Mouse (Mus musculus): ENCODE measurements around the gene Sfn.

Sfn gene

DNA sequence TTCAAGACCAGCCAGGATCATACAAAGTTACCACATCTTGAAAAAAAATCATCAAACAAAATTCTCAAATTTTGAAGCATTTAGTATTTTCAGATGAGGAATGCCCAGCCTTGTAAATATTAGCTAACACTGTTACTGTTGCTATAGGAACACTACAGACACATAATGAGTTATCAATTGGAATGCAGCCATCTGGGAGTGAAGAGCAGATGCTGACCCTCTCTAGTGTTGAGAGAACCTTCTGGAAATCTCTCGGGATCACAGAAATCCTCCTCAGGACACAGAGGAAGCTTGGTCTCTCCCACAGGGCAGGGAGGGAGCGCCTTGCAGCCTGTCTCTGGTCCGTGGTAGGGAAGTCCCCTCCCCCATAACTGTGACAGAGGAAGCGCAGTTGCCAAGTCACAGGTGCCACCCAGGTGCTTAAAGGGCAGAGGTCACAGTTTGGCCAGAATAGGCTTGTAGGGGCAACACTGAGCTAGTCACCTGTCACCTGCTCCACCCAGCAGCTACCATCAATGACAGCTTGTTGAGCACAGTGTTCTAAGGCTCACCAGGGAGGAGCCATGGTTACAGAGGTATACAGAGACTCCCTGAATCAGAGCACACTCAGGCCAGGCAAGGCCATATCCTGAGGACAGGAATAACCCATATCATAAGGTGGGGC lies 17.6 kb upstream of the Sfn start:
- no peak for DNase-seq (ENCODE audit: low spot score)

DNA sequence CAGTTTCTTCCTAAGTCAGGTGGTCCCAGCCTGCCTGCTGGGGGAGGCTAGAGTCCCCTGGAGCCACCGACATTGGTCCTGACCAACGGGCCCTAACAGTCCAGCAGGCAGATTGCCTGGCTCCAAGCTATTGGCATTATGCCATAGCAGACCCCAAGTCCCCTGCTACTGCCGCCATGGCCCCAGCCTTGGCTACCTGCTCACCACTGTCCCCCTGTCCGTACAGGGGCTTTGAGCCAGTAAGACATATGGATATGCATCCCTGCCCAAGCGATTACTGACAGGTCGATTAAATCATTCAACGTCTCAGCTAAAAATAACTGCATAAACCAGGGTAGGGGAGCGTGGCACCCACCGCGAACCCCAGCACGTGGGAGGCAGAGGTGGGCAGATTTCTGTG lies 16.0 kb upstream of the Sfn start:
- no peak for DNase-seq (ENCODE audit: low spot score)

DNA sequence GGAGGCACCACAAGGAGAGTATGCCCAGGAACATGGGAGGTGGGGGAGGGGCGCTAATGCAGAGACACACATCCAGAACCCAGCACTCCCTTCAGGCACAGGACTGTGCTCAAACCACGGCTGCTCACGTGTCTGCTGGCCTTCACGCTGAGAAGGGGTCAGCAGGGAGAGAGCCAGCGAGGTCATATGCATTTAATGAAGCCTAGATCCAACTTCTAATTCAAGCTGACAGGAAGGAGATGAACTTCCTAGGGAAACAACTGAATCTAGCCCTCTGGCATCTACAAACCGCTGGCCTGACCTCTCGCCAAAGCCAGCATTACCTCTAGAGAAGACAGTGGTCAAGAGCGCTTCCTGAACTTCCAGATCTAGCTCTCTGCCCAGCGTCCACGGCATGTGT lies 13.4 kb upstream of the Sfn start:
- no peak for DNase-seq (ENCODE audit: low spot score)

DNA sequence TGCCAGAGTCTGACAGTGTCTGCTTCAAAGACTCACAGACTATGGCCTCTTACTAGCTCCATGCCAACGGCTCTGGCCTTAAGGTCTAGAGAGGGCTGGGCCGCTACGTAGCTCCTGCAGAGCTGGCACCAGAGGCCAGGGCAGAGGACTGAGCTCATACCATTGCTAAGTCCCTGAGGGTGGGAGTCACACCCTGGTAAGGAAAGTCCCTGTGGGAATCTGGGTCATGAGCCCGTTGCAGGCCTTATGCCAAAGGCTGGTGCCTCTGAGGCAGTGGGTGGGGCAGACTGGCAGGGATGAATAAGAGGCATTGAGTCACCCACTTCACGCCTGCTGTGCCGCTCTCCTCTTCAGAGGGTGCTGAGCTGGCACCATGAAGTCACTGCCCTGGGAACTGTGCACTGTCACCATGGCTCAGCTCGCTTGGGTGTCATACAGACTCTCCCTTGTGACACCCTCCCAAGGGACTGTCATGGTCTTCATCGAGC lies 12.3 kb upstream of the Sfn start:
- DNase-seq (ENCODE audit: low spot score) = peak; percentile 70

DNA sequence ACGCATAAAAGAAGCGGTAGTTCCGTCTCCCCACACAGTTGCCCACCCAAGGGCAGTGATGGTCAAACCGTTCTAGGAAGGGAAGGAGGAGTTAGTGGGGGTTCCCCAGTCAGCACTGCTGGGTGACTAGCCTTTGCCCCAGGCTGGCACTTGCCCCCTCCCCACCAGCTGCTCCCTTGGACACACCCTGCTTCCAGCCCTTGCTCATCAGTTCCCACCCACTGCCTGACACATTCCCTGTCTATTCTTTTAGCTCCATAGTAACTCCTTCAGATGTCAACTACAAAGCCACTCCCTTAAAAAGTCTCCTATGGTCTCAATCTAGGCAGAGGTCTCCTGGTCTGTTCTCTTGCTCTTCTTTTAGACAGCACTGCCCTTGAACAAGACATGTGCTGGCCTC lies 11.9 kb upstream of the Sfn start:
- no peak for DNase-seq (ENCODE audit: low spot score)

DNA sequence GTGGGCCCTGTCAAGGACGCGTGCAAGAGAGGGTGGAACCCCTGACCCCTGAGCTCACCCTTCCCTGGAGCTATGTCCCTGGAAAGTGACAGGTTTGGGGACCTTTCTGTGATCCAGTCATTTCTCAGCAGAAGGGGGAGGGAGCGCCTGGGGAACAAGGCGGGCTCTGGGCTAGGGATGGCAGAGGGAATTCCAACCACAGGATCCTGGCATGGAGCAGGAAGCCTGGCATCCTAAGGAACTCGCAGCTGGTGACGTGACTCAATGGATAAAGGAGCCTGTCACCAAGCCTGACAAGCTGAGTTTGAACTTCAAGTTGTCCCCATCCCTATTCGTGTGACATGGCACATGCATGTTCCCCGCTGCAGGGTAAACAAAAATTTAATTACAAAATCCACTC lies 11.1 kb upstream of the Sfn start:
- DNase-seq (ENCODE audit: low spot score) = no peak

DNA sequence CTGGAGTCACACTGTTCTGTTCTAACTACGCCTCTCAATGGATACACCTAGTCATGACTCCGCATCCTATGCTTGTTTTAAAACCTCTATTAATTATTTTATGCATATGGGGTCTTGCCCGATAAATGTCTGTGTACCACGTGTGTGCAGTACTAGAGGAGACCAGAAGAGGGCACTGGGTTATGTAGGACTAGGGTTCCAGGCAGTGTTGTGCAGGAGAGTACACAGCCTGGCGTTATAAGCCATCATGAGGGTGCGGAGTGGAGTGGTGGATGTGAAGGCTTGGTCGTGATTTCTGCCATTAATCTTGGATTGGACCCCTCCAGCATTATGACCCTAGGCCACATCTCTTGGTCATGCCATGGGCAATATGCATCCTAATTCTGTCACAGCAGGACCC lies 10.4 kb upstream of the Sfn start:
- DNase-seq (ENCODE audit: low spot score) = no peak

DNA sequence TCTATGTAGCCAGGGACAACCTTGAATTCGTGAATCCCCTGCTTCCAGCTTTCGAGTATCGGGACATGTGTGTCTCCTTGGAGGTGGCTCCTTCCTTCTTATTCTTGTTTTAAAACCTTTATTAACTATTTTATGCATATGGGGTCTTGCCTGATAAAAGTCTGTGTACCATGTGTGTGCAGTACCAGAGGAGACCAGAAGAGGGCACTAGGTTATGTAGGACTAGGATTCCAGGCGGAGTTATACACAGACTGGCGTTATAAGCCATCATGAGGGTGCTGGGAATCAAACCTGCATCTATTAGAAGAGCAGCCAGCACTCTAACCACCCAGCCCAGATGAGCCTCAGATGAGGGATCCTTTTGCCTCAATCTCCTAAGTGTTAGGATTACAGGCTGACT lies 9.8 kb upstream of the Sfn start:
- DNase-seq (ENCODE audit: low spot score) = no peak

DNA sequence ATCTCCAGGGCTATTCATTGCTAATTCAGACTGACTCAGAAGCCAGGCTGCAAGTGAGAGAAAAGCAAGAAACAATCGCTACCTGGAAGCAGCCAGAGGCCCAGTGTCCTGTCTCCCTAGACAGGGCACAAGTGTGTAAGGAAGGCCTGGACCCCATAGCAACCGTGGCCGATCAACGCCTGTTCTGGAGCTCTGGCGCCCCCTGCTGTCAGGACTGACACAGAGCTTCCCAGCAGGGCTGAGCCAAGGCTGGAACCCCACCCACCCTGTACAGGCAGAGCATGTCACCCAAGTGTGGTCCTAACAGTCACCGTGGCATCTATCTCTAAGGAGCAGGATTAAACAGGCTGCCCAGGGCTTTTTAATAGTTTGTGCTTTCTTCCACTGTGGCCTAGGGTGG lies 7.8 kb upstream of the Sfn start:
- DNase-seq (ENCODE audit: low spot score) = peak; percentile 75

DNA sequence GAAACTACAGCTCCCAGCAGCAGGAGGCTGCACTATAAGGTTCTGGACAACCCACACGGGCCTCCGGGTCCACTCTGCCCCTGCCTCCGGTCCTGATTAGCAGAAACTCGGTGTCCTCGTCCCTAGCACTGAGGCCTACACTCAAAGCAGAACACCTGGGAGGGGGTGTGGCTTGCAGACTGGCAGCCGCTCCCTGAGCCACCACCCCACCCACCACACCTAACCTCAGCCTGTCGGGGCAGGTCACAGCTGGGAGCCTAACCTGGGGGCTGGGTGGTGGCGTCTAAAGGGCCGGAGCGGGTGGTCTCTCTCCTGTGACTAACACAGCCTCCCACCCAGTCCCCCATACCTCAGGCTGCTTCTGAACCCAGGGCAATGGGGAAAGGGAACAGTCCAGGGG lies 5.3 kb upstream of the Sfn start:
- DNase-seq (ENCODE audit: low spot score) = no peak

DNA sequence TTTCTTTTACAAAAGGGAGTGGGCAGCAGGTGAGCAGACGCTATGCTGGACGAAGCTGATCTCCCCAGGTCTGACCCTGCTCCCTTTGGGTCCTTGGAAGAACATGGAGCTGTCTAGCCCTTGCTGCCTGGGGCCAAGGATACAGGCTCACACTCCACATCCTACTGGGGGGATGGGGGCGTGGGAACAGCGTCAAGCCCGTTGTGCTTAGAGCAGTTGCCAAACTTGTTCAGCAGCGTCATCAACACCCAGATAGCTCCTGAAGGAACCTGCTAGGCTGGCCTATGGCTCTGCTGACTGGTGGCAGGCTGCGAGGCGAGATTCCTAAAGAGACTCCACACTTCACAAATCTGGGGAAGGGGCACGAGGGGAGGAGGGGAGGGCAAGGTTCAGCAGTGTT lies 3.4 kb upstream of the Sfn start:
- no peak for DNase-seq (ENCODE audit: low spot score)

DNA sequence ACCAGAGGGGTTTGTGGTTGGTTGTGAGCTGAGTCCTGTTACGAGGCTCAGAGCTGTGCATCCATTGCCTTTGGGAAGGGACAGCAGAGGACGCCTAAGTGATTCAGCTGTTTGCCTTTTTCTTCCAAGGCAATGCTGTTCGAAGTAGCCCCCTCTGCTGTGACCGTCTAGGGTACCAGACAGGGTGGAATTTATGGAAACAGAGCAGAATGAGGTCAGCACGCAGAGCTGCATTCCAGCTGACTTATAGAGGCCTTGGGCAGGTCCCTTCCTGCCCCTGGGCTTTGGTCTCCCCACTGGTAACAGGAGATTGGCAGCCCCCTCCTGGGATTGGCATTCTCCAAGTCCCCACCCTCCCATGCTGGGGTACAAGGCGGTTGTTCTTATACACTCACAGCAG lies 2.9 kb upstream of the Sfn start:
- no peak for DNase-seq (ENCODE audit: low spot score)

DNA sequence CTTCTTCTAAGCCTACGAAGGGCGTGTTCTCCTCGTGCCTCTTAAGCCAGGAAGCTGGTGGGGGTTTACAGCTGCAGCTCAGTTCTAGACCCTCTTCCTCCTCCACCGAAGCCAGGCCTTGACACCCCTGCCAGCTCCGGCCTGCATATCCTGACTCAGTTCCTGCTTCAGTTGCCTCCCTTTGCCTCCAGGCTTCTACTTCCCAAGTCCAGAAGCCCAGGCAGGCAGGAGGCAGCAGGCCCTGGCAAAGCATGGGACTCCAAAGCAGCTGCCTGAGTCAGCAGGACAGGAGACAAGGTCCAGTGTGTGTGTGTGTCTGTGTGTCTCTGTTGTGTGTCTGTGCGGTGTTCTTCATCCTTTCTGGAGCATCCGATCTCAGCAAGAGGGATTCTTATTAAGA lies 2.2 kb upstream of the Sfn start:
- DNase-seq (ENCODE audit: low spot score) = no peak

DNA sequence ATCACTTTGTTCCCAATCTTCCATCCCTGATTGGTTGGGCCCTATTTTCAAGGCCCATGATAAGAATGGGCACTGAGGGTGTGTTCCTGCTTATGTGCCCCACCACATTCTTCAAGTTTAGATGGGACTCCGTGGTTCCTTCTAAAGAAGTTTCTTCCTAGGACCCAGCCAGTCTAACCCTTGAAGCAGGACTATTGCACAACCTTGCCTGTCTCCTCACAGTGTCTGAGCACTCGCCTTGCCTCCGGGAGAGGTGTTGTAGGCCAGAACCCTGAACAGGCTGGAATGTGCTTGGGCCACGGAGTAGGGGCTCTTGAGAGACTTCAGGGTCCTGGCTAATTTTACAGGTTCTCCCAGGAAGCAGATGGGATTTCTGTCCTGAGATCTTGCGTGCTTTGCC lies 1.1 kb upstream of the Sfn start:
- no peak for DNase-seq (ENCODE audit: low spot score)

DNA sequence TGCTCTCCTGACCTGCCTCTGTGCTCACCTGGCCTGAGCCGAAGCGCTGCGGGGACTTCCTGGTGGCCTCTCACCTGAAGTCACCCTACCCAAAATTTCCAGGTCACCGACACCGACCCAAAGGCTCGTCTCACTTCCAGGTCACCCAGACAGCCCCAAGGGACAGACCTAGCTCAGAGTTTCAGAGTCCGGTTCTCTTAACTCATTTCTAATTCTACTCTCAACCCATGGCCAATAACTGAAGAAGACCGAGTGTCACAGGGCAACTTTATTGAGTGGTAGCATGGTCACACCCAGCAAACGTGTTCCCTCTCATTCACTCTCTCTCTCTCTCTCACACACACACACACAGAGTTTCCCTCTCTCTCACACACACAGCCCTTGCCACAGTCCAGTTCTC lies 1.7 kb downstream of the Sfn start:
- no peak for DNase-seq (ENCODE audit: low spot score)

DNA sequence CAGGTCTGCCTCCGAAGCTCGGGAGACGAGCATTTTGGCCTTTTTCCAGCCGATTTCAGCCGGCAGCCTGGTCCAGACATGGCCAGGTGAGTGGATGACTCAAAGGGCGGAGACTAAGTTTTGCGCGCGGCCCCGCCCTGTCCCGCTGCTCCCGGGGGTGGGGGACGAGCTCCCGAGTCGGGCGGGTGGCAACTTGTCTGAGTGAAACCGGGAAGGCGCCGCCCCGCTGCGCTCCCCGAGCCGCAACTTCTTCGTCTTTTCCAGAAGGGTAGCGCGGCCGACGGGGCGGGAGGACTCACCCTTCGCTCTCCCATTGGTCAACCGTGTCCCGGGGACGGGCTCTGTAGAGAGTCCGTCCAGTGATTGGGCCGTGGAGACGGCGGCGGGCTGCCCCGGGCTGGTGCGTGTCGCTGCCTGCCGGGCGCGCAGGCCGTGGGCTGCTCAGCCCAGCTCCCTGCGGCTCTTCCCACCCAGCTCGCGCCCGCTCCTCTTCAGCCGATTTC lies 2.3 kb downstream of the Sfn start:
- peak; percentile 74 for DNase-seq (ENCODE audit: low spot score)

DNA sequence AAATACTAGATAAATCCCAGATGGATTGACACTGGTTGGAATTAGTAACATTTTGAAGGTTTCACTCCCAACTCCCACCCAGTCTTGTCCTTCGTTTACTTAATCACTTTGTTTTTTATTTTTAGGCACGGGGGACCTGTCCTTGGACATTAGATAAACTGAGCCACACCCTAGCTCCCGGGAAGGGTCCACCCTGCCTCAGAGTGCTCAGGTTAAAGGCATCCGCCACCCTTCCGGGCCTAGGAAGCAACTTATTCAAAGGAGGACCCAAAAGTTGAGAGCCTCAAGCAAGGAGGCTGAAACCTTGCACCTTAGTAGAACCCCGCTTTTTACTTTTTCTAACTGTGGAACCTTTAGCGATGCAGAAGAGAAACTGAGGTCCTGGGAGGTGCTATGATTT lies 2.9 kb downstream of the Sfn start:
- no peak for DNase-seq (ENCODE audit: low spot score)

DNA sequence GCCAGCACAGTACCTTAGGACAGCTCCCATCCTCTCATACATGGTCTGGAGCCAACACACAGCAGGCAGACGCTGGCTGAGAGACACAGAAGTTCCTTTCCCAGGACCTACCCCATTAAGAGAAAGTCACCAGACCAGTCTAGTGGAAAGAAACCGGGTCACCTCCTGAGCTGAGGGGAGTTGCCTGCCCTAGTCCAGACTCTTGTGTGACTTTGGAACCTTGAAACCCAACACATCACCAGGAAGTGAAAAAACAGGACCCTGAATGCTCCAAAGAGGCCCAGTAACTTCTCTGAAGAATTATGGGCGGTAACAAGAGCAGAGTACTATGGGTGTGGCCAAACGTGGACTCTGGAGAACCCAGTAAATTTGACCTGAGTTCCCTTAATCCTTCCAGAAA lies 3.4 kb downstream of the Sfn start:
- no peak for DNase-seq (ENCODE audit: low spot score)

DNA sequence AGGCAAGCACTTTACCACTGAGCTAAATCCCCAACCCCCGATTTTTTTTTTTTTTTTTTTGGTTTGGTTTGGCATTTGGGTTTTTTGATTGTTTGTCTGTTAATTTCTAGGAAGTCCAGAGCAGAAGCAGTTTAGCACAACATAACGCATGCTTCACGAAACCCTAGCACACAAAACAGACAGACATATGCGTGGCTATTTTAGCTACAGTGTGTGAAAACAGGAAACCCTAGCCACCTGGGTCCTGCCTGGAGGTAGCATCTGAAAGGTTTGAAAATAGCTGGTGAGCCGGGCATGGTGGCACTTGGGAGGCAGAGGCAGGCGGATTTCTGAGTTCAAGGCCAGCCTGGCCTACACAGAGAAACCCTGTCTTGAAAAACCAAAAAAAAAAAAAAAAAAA lies 5.9 kb downstream of the Sfn start:
- no peak for DNase-seq (ENCODE audit: low spot score)

DNA sequence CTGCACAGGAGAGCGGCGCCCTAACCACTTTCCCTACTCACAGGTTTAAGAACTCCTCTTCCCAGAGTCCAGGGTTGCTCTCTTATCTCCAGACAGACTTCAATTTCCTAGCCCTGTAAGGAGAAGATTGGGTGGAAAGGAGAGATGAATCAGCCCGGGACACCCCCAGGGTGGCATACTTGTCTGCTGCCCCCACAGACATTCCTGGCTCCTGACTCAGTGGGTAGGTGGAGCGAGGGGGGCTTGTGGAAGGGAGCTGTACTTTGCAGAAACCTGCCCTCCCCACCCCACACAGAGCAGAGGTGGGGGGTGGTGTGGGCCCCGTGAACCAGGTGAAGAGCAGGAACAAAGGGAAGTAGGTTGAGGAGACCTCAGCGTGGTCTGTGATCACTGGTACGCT lies 6.4 kb downstream of the Sfn start:
- DNase-seq (ENCODE audit: low spot score) = no peak

DNA sequence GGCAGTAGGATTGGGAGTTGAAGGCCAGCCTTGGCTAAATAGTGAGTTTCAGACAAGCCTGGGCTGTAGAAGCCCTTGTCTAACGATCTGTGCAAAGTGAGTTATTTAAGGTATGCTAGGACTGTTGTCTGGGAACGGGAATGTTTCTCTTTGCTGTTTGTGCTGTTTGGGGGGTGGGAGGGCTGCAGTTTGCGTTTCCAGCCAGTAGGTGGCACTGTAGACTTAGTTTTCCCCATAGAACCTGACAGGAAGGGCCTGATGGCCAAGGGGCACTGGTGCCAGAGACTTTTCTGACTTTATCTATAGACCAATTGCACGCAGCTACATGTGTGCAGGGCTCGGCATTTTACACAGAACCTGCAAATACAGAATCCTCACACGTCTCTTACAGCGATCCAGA lies 9.4 kb downstream of the Sfn start:
- DNase-seq (ENCODE audit: low spot score) = peak; percentile 62

DNA sequence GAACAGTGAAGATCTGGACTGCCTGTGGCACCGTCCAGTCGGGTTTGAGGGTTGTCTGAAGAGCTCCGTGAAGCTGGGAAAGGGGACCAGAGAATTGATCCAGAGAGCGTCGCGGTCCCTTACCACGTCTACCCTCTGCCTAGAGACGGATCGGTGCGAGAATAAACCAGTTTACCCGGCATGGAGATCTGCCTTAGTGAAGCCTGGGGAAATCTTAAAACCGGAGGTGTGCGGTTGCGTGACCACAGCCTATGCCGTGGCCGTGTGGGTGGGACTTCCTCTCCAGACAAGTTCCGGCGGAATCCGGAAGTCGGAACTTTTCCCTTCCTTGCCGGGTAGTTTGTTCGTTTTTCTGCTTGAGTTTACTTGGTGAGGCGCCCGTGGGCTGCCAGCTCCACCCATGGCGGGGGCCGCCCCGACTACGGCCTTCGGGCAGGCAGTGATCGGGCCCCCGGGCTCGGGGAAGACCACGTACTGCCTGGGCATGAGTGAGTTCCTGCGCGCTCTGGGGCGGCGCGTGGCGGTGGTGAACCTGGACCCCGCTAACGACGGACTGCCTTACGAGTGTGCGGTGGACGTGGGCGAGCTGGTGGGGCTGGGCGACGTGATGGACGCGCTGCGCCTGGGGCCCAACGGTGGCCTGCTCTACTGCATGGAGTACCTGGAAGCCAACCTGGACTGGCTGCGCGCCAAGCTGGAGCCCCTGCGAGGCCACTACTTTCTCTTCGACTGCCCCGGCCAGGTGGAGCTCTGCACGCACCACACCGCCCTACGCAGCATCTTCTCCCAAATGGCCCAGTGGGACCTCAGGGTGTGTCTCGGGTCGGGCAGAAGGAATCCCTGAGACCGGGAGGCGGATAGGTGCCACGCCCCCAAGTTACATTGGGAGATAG lies 17.7 kb downstream of the Sfn start, which contains the start of gene Gpn2:
TSS of gene Gpn2 (plus strand) at position 304 of the 893 bp plus-strand sequence.
- peak; percentile 83 for DNase-seq (ENCODE audit: low spot score)

DNA sequence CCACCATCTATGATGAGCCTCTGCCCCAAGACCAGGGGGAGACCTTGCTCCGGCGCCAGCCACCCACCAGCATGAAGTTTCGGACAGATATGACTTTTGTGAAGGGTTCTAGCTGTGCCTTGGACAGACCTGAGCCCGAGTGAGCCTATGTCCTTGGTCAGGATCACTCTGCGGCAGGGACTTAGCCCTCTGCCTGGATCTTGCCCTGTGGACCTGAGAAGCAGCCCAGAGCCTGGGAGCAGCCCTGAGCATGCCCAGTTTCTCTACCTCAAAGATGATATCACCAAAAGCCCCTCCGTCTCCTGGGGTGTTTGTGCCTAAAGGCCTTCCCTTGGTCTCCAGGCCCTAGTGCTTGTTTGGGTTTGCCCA lies 18.3 kb downstream of the Sfn start:
- no peak for DNase-seq (ENCODE audit: low spot score)

DNA sequence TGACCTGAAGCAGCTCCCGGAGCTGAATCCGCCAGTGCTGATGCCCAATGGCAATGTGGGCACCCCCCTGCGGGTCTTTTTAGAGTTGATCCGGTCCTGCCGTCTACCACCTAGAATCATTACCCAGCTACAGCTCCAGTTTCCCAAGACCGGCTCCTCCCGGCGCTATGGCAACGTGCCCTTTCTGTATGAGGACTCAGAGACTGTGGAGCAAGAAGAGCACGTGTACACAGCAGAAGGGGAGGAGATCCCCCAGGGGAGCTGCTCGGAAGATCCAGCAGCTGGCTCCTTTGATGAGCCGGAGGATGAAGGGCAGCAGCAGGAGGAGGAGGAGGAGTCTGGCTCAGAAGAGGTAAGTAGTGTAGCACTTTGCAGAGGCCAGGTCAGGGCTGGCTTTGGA lies 24.0 kb downstream of the Sfn start:
- no peak for DNase-seq (ENCODE audit: low spot score)

Measured in layer of hippocampus, adult 11-12 months (tissue).